Mouse (Mus musculus): ENCODE measurements around the gene Hoxc6. TPM values are rescaled to one million over a fixed set of nuclear protein-coding genes. Genes with fewer than 3 reads are reported as not detected.

Hoxc6 gene
- total RNA-seq, 2 experiments from 2014 or later = not detected

- no peak for ATAC-seq (replicated peaks; ENCODE audit: poor library complexity)
These were observed 30.3 kb upstream of the Hoxc6 start for GRCm38 (mm10) chr15:102967511-102968397.

GRCm38 (mm10) chr15:102969296-102969695 is 28.8 kb upstream of the Hoxc6 start:
- no peak for ATAC-seq (replicated peaks; ENCODE audit: poor library complexity)

- ATAC-seq (replicated peaks; ENCODE audit: poor library complexity) = no peak
These were observed 27.3 kb upstream of the Hoxc6 start for GRCm38 (mm10) chr15:102970740-102971139.

- no peak for ATAC-seq (replicated peaks; ENCODE audit: poor library complexity)
These were observed 25.8 kb upstream of the Hoxc6 start for GRCm38 (mm10) chr15:102972254-102972653.

GRCm38 (mm10) chr15:102972753-102973152 is 25.3 kb upstream of the Hoxc6 start:
- no peak for ATAC-seq (replicated peaks; ENCODE audit: poor library complexity)

- no peak for ATAC-seq (replicated peaks; ENCODE audit: poor library complexity)
These were observed 23.0 kb upstream of the Hoxc6 start for GRCm38 (mm10) chr15:102975034-102975433.

- ATAC-seq (replicated peaks; ENCODE audit: poor library complexity) = no peak
These were observed 22.4 kb upstream of the Hoxc6 start for GRCm38 (mm10) chr15:102975688-102976111.

- ATAC-seq (replicated peaks; ENCODE audit: poor library complexity) = no peak
These were observed 21.9 kb upstream of the Hoxc6 start, which contains the start of gene Hoxc9 for GRCm38 (mm10) chr15:102976171-102976570. Gene Hoxc9, plus strand, starts transcription at chr15:102976439.

- no peak for ATAC-seq (replicated peaks; ENCODE audit: poor library complexity)
These were observed 21.2 kb upstream of the Hoxc6 start for GRCm38 (mm10) chr15:102976631-102977422.

- ATAC-seq (replicated peaks; ENCODE audit: poor library complexity) = no peak
These were observed 20.6 kb upstream of the Hoxc6 start for GRCm38 (mm10) chr15:102977423-102977974.

- ATAC-seq (replicated peaks; ENCODE audit: poor library complexity) = 0 out of 2 replicates have a peak, but pooled peaks have one; percentile 49
These were observed 19.2 kb upstream of the Hoxc6 start for GRCm38 (mm10) chr15:102978615-102979515.

- ATAC-seq (replicated peaks; ENCODE audit: poor library complexity) = no peak
These were observed 18.1 kb upstream of the Hoxc6 start for GRCm38 (mm10) chr15:102979936-102980335.

- no peak for ATAC-seq (replicated peaks; ENCODE audit: poor library complexity)
These were observed 17.7 kb upstream of the Hoxc6 start for GRCm38 (mm10) chr15:102980352-102980751.

GRCm38 (mm10) chr15:102980912-102981311 is 17.1 kb upstream of the Hoxc6 start:
- ATAC-seq (replicated peaks; ENCODE audit: poor library complexity) = no peak

- no peak for ATAC-seq (replicated peaks; ENCODE audit: poor library complexity)
These were observed 16.4 kb upstream of the Hoxc6 start for GRCm38 (mm10) chr15:102981379-102982288.

GRCm38 (mm10) chr15:102983716-102984115 is 14.3 kb upstream of the Hoxc6 start:
- ATAC-seq (replicated peaks; ENCODE audit: poor library complexity) = no peak

- ATAC-seq (replicated peaks; ENCODE audit: poor library complexity) = no peak
These were observed 13.5 kb upstream of the Hoxc6 start for GRCm38 (mm10) chr15:102984521-102984920.

- ATAC-seq (replicated peaks; ENCODE audit: poor library complexity) = no peak
These were observed 13.1 kb upstream of the Hoxc6 start for GRCm38 (mm10) chr15:102984925-102985324.

GRCm38 (mm10) chr15:102987124-102987833 is 10.8 kb upstream of the Hoxc6 start:
- ATAC-seq (replicated peaks; ENCODE audit: poor library complexity) = peak; percentile 93

Data from megakaryocyte progenitor cell, adult 5-6 weeks (primary cell).